Mouse (Mus musculus) ES-E14 (cell line): Measurements from ENCODE around the gene Slc7a6os.

Experiments used
- CHD2 ChIP-seq: IDR thresholded peaks from 2 replicates; pipeline ENCODE4 v1.6.1; 2014; ENCODE audit warnings: mild to moderate bottlenecking, low read depth, low read length, inconsistent platforms
- HCFC1 ChIP-seq: IDR thresholded peaks from 2 replicates; pipeline ENCODE4 v1.6.1; 2012; ENCODE audit warnings: low read length, inconsistent platforms, borderline replicate concordance; ENCODE audit not compliant: insufficient read depth
- ZC3H11A ChIP-seq: IDR thresholded peaks from 2 replicates; pipeline ENCODE4 v1.6.1; 2012; ENCODE audit warnings: low read depth, mild to moderate bottlenecking, inconsistent platforms, low read length, borderline replicate concordance
- ZNF384 ChIP-seq: IDR thresholded peaks from 2 replicates; pipeline ENCODE4 v1.6.1; 2012; ENCODE audit warnings: low read depth, low read length, inconsistent platforms

DNA sequence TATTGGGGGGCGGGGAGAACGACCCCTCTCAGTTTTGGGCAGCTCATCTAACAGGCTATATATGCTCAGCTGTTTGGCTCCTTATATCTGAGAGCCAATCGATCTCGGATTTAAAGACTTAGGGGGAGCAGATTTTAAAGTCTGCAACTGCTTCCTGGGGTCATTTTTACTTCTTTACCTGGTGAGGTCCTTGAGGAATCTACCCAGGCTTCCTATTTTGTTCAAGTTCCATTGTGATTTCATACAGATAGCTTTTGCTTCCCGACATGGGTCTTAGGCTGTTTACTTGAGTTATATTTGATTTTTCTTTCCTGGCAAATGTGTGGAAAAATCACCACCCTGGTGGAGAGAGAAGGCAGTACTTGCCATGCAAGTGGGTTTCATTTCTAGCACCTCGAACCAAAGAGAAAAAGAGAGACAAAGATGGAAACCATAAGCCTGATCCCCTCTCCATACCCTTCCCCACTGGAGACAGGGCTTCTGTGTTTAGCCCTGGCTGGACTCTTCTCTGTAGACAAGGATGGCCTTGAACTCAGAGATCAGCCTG lies 40.7 kb downstream of the Slc7a6os start:
- TF ChIP-seq ZNF384 (no peak), CHD2 (no peak), HCFC1 (no peak), ZC3H11A (no peak)
